Mouse (Mus musculus) central nervous system, embryonic 18 days (tissue): Measurements from ENCODE around the gene Abt1. TPM values are rescaled to one million over a fixed set of nuclear protein-coding genes. Genes with fewer than 3 reads are reported as not detected.

Experiments used
- polyA plus RNA-seq: library from polyadenylated mRNA; depleted of rRNA; stranded (reverse); fragments of >200 nt; gene quantifications from 2 replicates; pipeline ENCODE4 v1.2.3, GENCODE M21; 2012; rRNA removed

Gene Abt1
- 8.5 and 8.8 TPM in 2 replicates for polyA plus RNA-seq

DNA sequence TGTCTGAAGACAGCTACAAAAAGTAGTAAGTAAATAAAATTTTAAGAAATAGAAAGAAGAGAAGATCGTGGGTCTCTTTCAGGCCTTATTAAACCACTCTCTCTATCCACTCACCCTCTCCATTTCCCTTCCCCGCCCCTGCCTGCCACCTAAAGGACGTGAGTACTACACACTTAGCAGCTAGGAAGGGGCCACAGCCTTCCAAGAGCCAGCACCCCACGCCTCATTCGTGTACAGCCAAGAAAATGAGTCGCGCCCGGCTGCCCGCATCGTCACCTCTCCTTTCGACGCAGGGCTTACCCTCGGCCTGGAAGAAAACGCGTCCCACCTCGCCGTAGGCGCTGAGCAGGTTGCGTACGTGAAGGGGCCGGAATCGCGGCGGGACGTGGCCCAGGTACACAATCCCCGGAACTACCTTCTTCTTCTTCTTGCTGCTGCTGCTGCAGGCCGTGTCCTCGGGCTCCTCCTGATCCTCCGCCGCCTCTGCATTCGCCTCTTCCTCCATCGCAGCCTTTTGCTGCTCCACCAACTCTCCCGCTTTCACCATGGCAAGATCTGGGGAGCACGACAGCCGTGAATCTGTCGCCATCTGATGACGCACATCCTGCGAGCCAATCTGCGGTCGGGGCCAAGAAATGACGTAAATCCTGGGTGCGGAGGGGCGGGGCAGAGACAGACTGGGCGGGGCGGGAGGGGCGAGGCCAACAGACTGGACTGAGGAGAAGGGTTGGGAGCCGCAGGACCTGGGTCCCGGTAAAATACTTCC, at the start of gene Abt1:
TSS of gene Abt1 (minus strand) at position 581 of the 766 bp plus-strand sequence.

GRCm38 (mm10) chr13:23465600-23466109, 42.0 kb upstream of the Abt1 start, which contains the start of gene Btn1a1:
Gene Btn1a1 (minus strand): TSS chr13:23465901.

DNA sequence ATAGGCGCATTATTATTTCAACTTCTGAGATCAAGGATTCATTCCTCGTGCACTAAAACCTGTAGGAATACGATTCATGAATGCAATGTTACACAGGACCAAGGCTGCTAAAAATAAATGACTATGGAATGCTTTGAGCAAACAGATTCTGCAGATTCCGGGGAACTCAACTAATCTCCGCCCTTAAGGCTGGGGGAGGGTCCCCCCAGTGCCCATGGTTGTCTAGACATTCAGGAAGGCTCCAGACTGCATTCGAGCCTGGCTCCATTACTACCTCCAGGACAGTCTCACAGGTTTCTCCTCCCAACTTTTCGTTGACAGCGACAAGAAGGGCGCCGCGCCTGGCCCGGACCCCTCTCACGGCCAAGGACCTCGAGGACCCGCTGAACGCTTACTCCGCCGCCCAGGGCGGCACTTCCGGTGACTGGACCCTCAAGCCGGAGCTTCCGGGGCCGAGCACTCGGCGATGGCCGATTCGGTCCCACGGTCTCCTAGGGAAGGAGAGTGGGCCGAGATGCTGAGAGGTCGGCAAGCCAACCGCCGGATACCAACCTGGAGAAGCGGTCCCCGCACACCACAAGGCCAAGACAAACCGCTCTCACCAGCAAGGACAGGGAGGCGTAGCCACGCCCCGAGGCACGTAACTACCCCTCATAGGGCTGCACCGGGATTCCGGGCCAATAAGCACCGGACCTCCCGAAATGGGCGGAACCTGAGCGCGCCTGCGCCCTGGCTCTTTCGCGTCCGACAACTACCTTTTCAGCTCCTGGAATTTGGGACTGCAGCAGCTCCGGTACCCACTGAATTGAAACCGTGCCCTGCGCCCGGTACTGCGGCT, 54.9 kb downstream of the Abt1 start, which contains the start of gene Zfp322a:
TSS of gene Zfp322a (minus strand) at position 626 of the 838 bp plus-strand sequence.

Other genes starting within 250 kb of the Abt1 start
- gene Vmn1r220, start 235.9 kb downstream of the Abt1 start, polyA plus RNA-seq = not detected in 2 replicates
- gene Vmn1r221, start 209.7 kb downstream of the Abt1 start, polyA plus RNA-seq = not detected in 2 replicates
- not detected in 2 replicates for gene Vmn1r222, start 187.9 kb downstream of the Abt1 start, polyA plus RNA-seq
- gene Vmn1r223, start 176.7 kb downstream of the Abt1 start, polyA plus RNA-seq = not detected in 2 replicates
- 22.3 and 23.5 TPM in 2 replicates for gene Zfp322a, start 54.7 kb downstream of the Abt1 start, polyA plus RNA-seq
- 0.09 and 0.12 TPM in 2 replicates for gene Btn1a1, start 42.0 kb upstream of the Abt1 start, polyA plus RNA-seq
- 0.06 and 0.07 TPM in 2 replicates for gene Btn2a2, start 65.0 kb upstream of the Abt1 start, polyA plus RNA-seq
- gene Hist1h4h, start 107.2 kb upstream of the Abt1 start, polyA plus RNA-seq = 10.2 and 10.6 TPM in 2 replicates
- 47.4 and 62.7 TPM in 2 replicates for gene Hist1h2af, start 110.0 kb upstream of the Abt1 start, polyA plus RNA-seq
- gene Hist1h3g, start 111.6 kb upstream of the Abt1 start, polyA plus RNA-seq = 2.2 and 4.8 TPM in 2 replicates
- 0.52 and 0.80 TPM in 2 replicates for gene Hist1h2bh, start 119.5 kb upstream of the Abt1 start, polyA plus RNA-seq
- gene Hist1h3f, start 120.2 kb upstream of the Abt1 start, polyA plus RNA-seq = 0.48 and 0.52 TPM in 2 replicates
- 4.7 and 5.8 TPM in 2 replicates for gene Hist1h4f, start 127.8 kb upstream of the Abt1 start, polyA plus RNA-seq
- gene Hist1h1d, start 129.4 kb upstream of the Abt1 start, polyA plus RNA-seq = 0.14 and 0.15 TPM in 2 replicates
- 5.6 and 7.2 TPM in 2 replicates for gene Hist1h3e, start 138.5 kb upstream of the Abt1 start, polyA plus RNA-seq
- 4.4 and 4.5 TPM in 2 replicates for gene Hist1h2ae, start 147.4 kb upstream of the Abt1 start, polyA plus RNA-seq
- 7.1 and 9.6 TPM in 2 replicates for gene Hist1h2bg, start 147.5 kb upstream of the Abt1 start, polyA plus RNA-seq
- gene Hist1h2bf, start 150.3 kb upstream of the Abt1 start, polyA plus RNA-seq = 2.3 and 2.6 TPM in 2 replicates
- 1.6 and 1.8 TPM in 2 replicates for gene Hist1h2ad, start 150.5 kb upstream of the Abt1 start, polyA plus RNA-seq
- 4.3 and 5.6 TPM in 2 replicates for gene Hist1h3d, start 151.9 kb upstream of the Abt1 start, polyA plus RNA-seq
- gene Hist1h4d, start 157.7 kb upstream of the Abt1 start, polyA plus RNA-seq = 1.9 and 2.8 TPM in 2 replicates
- gene Hist1h2be, start 197.3 kb upstream of the Abt1 start, polyA plus RNA-seq = 1.2 and 1.5 TPM in 2 replicates
- 1.8 and 1.9 TPM in 2 replicates for gene Hist1h1e, start 198.7 kb upstream of the Abt1 start, polyA plus RNA-seq